Mouse (Mus musculus) liver (tissue): ENCODE results near the gene Gm17606.

Experiments
- DNase-seq: peaks from one replicate; pipeline ENCODE4 v3.0.0-alpha.2; 2020; ENCODE audit warnings: mixed read lengths

The Gm17606 gene

GRCm38 (mm10) chr14:54628103-54628502, 12.6 kb upstream of the Gm17606 start:
- DNase-seq = no peak

DNA sequence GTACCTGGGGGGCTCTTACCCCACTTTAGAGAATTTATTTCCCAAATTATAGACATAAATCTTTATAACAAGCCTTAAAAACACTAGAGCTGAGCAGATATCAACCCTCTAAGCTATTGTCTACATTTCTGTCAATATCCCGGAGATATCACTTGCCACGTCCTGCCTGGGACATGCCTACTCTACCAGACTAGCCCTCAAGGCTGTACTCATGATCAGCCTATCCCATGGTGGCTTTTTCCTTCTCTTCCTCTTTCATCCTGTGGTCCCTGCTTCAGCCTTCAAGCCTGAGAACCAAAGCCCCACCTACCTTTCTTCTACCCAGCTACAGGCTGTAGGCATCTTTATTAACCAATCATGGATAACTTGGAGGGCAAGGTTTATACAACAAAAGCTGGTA, 11.0 kb upstream of the Gm17606 start:
- DNase-seq = no peak

DNA sequence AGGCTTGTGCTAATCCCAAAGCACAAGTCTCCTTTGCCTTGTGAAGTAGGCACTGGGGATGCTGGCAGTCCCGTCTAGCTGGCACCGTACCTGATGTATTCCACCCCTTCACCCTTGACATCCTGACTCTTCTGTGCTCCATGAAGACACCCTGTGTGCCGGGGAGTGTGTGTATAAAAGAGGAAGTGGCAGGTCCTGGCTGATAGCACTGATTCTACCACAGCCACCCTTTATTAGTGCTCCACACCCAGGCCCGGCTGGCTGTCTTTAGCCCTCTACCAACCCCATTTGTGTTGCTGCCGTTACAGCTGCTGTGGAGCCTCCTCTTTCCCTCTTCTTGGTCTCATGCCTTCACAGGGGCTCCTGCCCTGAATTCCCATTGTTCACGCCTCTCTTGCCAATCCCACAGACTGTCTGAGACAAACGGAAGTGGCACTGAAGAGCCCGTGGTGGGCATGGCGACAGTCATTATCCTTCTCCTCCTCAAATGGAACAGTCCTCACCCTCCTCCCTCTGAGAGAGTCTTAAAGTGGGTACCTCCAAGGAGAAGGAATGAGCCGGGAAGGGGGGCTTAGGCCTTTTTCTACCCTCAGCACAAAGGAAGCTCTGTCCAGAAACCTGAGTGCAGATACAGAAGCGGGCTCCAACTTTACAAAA, 10.0 kb upstream of the Gm17606 start:
- no peak for DNase-seq

GRCm38 (mm10) chr14:54631240-54631599, 9.5 kb upstream of the Gm17606 start:
- no peak for DNase-seq

- no peak for DNase-seq
Measured at GRCm38 (mm10) chr14:54632252-54632651, 8.5 kb upstream of the Gm17606 start.

GRCm38 (mm10) chr14:54634182-54634581, 6.6 kb upstream of the Gm17606 start:
- DNase-seq = no peak

DNA sequence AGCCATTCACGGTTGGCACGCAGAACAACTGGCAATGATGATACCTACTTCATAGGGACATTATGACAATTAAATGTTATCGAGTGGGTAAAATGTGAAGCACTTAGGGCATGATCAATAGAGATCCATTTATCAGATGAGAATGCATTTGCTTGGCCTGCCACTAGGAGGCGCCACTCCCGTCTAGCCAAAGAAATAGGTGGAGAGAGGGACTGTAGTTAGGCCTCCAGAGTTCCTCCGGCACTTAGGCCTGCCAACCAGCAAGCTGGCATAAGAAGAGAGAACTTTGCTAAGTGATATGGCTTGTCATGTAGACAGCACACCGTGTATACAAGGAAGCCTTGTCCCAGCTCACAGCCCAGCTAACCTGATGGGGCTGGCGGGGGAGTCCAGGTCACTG, 3.8 kb upstream of the Gm17606 start:
- DNase-seq = peak; percentile 67

GRCm38 (mm10) chr14:54638210-54638609, 2.5 kb upstream of the Gm17606 start:
- DNase-seq = no peak

GRCm38 (mm10) chr14:54640121-54640520, 631 bp upstream of the Gm17606 start:
- no peak for DNase-seq

- DNase-seq = peak; percentile 93
Measured at GRCm38 (mm10) chr14:54641305-54641969, 685 bp downstream of the Gm17606 start, which contains the start of gene Cdh24. Gene Cdh24 (minus strand): TSS chr14:54641364.

DNA sequence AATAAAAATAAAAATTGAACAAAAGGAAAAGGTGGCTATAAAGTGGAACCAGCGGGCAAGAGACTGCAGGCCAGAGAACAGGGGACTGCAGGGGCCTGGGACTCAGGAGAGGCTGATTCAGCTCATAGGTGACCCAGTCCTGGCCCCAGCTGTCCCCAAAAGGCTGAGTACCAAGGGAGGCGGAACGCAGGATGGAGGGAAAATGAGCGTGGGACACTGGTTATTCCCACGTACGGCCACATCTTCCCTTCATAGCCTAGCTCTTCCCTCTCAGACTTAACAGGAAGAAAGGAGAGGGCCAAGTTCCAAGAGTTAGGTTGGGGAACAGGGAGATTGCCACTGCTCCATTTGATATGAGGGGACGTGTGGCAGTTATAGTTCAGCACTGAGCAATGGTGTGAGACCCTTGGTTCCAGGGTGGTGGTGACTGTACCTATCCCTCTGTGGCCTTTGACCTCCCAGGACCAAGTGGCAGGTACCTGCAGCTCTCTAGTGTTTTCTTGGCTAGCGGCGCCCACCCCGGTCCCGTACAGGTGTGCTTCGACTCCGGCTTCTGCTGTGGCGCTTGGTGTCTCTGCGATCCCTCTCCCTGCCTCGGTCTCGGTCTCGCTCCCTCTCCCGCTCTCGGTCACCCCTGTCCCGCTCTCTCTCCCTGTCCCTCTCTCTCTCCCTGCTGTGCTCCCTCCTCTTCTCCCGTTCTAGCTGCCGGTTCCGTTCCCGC, 1.6 kb downstream of the Gm17606 start:
- DNase-seq = no peak

DNA sequence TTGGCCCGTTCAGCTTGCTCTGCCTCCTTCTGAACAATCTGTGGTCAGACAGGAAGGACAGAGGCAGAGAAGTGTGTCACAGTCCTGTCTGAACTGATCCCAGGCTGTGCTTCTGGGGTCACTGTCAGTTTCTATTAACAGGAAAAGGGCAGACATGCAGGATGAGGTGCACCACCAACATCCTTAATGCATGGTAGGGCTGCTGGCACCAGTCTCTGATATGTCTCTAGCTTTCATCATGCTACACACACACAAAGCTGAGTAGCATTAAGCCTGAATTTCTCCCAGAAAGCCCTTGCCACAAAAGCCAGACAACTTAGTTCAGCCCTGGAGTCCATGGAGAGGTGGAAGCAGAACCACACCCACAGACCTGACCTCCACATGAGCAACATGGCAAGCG, 2.3 kb downstream of the Gm17606 start:
- no peak for DNase-seq

DNA sequence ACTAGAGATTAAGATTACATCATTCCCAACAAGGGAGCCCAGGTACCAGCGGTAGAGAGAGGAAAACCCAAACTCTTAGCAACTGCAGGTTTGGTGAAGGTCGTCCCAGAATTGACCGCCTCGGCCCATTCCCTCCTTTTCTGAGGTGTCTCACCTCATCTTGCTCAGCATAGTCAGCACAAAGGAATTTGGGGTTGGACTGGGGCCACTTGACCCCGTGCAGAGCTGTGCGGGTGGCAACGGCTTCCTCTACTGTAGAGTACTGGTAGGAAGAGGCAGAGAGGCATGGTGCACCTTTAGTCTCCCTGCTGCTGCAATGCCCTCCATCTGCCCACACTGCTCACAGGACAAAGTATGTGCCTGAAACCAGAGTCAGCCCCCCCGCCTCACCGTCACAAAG, 3.5 kb downstream of the Gm17606 start:
- DNase-seq = no peak

DNA sequence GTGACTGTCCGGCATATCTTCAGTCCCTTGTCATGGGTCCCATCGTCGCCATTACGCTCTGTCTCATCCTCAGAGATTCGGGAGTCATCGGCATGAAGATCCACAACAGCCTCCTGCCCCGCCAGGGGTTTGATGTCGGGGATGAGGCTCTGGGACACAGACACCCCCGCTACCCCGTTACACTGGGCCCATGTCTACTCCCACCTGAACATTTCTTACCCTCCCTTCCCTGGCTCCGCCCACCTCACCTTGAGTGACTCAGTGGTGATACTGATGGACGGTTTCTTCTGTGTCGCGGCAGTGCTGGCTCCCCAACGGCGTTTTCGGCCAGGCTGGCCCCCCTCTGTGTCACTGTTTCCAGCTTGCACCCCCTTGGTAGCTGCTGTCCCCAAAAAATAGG, 5.7 kb downstream of the Gm17606 start:
- no peak for DNase-seq

DNA sequence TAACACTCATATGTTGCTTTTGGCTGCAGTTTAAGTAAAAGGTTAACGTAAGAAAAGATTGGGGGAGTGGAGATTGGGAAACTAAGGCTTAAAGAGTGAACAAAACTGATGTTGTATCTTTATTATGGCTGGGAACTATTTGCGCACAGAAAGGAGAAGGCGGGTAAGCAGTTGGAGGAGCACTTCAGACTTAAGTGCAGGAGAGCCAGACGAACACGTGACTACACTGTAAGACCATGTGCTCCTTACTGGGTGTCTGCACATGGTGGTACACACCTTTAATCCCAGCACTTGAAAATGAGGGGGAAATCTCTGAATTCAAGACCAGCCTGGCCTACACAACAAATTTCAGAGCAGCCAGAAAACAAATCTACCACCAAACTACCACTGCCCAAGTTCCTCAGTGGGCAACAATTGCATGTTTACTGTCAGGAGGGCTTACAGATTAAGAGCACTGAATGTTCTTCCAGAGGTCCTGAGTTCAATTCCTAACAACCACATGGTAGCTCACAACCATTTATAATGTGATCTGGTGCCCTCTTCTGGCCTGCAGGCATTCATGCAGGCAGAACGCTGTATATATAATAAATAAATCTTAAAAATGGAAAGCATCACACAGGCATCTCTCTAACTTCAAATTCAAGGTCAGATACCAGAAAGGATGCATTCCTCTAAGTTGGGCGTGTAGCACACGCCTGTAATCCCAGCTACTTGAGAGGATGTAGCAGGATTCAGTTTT, 6.3 kb downstream of the Gm17606 start:
- DNase-seq = no peak

- DNase-seq = no peak
Measured at GRCm38 (mm10) chr14:54647900-54648299, 7.1 kb downstream of the Gm17606 start.

DNA sequence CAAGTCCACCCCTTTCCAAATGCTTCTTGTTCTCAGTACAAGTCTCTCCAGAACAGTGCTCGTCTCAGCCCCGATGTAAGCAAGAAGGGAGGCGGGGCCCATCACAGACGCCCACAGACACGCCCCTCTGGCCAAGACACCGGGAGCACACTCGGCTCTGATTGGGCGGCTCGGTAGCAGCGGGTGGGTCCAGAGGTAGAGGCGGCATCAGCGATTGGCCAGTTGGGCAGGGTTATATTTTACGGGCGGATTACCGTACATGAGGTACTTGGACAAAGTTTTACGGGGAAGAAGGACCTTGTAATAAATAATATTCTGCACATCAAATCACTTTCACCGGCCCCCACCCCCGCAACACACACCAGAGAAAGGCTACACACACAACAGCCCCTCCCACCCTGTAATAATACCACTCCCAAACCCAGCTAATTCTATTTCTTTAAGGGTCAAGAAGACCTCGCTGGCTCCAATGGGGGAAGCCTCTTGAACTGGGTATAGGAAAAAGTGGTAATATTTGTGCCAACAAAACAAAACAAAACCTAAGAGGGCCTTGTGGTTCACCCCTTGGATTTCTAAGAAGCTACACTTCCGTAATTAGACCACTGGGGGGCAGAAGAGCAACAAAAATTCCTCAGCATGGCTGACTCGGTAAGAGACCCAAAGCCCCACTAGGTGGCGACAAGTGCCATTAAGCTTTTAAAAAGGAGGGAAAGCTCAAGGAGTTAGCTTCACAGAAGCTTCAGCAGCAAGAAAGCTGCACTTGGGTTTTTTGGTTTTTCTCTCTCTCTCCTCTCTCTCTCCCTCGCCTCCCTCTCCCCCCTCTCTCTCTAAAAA, 10.1 kb downstream of the Gm17606 start:
- DNase-seq = peak; percentile 89

DNA sequence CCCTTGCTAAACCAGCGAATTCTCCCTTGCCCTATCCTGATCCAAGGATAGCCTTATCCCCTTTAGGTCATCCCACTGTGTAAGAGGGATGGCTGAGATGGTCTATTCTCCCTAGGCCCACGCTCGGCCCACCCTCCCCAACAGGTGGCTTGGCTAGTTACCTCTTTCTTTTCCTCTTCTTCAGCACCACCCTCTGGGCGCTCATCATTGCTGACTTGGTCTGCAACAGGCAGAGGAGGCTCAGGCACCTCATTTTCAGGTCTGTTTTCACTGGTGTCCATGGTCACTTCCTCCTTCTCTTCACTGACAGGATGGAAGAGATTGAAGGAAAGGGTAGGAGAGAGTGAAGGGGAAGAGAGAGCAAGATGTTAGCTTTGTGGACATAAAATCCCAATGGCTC, 10.8 kb downstream of the Gm17606 start:
- DNase-seq = no peak

DNA sequence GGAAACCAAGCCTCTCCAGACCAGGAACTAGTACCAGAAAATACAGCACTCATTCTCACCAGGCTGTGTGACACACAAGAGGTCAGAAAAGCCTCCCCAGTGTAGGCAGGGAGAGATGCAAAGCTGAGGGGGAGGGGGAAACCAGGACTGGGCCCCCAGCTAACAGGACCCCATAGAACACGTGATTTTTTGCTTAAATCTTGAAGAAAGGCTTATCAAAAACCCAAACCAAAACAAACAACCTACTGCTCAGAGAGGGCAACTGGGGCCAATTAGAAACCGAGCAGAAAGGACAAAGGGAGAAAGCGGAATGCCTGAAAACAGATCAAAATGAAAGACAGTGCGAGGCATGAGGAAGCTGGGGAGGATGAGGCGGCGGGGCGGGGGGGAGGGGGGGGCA, 12.0 kb downstream of the Gm17606 start:
- DNase-seq = no peak

GRCm38 (mm10) chr14:54653496-54653895, 12.7 kb downstream of the Gm17606 start:
- peak; percentile 91 for DNase-seq

DNA sequence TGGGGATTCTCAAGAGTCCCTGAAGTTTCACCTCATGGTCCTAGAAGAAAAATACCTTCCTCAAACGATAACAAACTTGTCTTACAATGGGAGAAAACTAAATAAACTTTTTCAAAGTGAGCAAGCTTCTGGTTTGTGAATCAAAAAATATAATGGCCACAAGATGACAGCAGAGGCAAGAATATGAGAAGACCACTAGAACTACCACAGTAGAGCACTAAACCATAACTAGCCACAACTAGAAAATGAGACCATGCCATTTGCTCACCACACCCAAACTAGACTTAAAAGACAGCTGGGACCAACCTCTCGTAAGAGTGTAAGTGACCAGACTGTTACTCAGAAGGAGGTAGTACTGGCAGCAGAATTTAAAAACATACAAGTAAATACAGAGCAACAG, 19.3 kb downstream of the Gm17606 start:
- no peak for DNase-seq

- DNase-seq = no peak
Measured at GRCm38 (mm10) chr14:54664477-54665222, 23.9 kb downstream of the Gm17606 start.
